Mouse (Mus musculus) bone marrow, adult 2 months (tissue): ENCODE data around the gene Pnpla1.
A peak's percentile ranks its signal among the peaks of the same experiment; 100 is the strongest.

Experiments used
- CTCF ChIP-seq: fragments of 200-500 bp; IDR thresholded peaks from 2 replicates; pipeline ENCODE4 v1.5.1; 2011; ENCODE audit warnings: low read length, control low read depth; ENCODE audit not compliant: control insufficient read depth, insufficient read depth
- POLR2A ChIP-seq: fragments of 200-500 bp; IDR thresholded peaks from 2 replicates; pipeline ENCODE4 v1.6.1; 2011; ENCODE audit warnings: low read depth, mild to moderate bottlenecking, control low read depth, low read length, borderline replicate concordance; ENCODE audit not compliant: control insufficient read depth

GRCm38 (mm10) chr17:28926380-28926779 lies 68.2 kb downstream of the Pnpla1 start:
- TF ChIP-seq POLR2A (no peak), CTCF (peak; percentile 73)
